Mouse (Mus musculus): ENCODE measurements at regions not wholly inside any gene's neighbourhood (a gene's known extent, or its start where the extent isn't known, plus 50 kb on each side); places are given as distances from the start of the nearest gene placed in this dataset.

GRCm38 (mm10) chr2:137581491-137581890 is 465.0 kb upstream of the Jag1 start:
- DNase-seq (ENCODE audit: low read depth), result no peak

- no peak for DNase-seq (ENCODE audit: low read depth)
Measured at GRCm38 (mm10) chr2:137575750-137576149, 459.3 kb upstream of the Jag1 start.

GRCm38 (mm10) chr2:137574845-137575449 is 458.5 kb upstream of the Jag1 start:
- DNase-seq (ENCODE audit: low read depth), result no peak

GRCm38 (mm10) chr2:137571146-137571545 is 454.7 kb upstream of the Jag1 start:
- DNase-seq (ENCODE audit: low read depth), result no peak

GRCm38 (mm10) chr2:137566619-137567018 is 450.2 kb upstream of the Jag1 start:
- DNase-seq (ENCODE audit: low read depth), result no peak

- no peak for DNase-seq (ENCODE audit: low read depth)
Measured at GRCm38 (mm10) chr2:137564064-137564624, 447.7 kb upstream of the Jag1 start.

DNA sequence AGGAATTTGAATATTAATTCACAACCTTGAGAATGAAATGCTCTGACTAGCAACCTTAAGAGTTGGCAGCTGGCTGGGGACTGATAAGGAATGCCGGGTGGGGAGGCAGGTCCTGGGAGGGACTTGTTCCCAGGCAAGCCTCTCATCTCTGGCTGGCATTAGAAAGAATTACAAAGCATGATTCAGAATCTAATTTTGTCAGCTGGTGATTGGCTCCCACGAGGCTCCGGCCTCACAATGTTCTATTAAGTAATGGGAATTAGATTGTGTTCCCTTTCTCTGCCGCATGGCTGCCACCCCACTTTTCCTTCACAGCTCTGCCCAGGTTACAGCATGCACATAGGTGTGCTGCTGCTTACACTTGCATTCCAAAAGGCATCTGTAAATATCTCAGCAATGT is 443.9 kb upstream of the Jag1 start:
- no peak for DNase-seq (ENCODE audit: low read depth)

GRCm38 (mm10) chr2:137553871-137554270 is 437.4 kb upstream of the Jag1 start:
- no peak for DNase-seq (ENCODE audit: low read depth)

DNA sequence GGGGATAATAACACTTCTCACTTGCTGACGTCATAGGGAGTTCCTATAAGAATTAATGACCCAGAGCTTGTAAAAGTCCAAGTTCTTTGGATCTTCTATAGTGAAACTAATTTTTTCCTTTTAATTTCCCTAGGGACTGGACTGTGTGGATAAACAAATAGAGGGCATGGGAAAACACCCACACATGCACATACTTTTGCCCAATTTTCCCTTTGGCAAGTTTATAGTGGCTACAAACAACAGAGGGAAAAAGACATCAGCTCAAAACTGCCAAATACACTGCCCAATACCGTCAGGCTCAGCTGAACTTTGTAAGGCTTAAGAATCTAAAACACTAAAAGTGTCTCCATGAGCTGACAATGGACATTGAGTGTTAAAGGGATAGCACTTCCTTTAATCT is 420.1 kb upstream of the Jag1 start:
- DNase-seq (ENCODE audit: low read depth), result no peak

DNA sequence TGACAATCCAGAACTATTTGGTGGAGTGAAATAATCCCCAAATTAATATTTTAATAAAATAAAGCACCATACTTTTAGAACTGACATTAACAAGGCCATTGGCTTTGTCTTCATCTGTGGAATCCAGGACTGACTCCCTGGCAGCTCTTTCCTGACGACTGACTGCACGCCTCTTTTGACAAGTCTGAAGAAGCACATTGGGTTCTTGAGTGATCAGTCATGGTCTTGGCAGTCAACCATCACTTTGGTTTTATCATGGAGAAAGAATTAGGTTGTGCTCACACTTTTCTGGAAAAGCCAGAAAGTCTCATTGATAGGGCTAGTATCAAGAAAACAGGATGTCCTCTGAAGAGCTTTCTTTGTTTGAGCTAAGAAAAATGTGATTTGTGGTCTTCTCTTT is 399.8 kb upstream of the Jag1 start:
- DNase-seq (ENCODE audit: low read depth), result no peak

DNA sequence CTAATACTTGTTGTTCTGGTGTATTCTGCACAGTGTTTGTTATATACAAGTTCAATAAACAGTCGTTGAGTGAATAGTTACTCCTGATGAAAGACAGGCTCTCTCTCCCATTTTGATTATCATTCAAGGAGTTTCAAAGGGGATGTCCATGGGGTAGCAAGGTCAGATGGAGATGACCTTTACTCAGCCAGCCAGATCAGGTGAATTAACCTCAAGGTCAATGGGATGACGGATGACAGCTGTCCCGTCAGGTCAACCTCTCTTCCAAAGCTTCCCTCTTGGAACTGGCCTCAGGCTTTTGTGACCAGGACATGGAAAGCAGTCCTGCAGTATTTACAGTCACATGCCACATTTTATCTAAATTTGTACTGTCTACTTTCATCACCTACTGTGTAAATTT is 398.6 kb upstream of the Jag1 start:
- DNase-seq (ENCODE audit: low read depth), result no peak

GRCm38 (mm10) chr2:137513895-137514506 is 397.6 kb upstream of the Jag1 start:
- DNase-seq (ENCODE audit: low read depth), result no peak

DNA sequence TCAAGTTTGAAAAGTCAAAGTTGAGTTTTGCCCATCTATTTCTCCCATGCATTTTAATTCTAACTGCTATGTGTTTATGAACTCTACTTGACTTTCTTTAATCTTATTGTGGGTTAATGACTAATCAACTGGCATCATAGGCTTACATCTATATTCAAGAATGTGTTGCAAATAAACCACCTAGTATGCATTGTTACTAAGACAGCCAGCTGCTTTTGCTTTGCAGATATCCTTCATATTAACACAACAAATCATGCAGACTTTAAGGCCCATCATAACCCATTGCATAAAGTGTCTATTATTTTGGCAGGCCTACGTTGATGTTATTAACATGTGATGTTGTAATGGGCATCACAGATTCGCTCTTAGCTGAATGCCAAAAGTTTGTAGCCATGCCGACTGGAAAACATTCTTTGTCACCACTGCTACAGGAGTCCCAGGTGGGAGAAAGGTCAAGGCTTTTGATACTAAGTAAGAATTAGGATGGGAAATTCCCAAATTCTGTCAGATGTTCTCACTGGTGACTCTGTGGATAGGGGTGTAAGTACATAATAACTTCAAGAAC is 394.3 kb upstream of the Jag1 start:
- DNase-seq (ENCODE audit: low read depth), result no peak

GRCm38 (mm10) chr2:137501236-137501635 is 384.8 kb upstream of the Jag1 start:
- DNase-seq (ENCODE audit: low read depth), result no peak

DNA sequence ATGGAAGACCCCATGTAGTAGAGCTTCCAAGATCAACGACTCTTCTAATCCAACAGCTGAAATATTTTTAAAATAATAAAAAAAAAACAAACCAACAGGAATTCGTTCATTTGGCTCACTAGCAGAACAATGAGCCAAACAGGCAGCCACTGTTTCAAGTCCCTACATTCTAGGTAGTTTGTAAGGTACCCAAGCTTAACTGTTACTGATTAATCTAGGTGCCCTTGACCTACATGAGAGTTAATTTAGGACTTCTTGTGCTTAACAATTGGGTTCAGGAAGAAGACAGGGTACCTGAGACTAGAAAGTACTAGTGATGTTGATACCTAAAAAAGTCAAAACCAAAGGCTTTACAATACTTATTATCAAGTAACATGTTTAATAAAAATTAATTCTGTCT is 381.2 kb upstream of the Jag1 start:
- DNase-seq (ENCODE audit: low read depth), result no peak

- DNase-seq (ENCODE audit: low read depth), result no peak
Measured at GRCm38 (mm10) chr2:137493600-137493999, 377.2 kb upstream of the Jag1 start.

- DNase-seq (ENCODE audit: low read depth), result no peak
Measured at GRCm38 (mm10) chr2:137489181-137489682, 372.8 kb upstream of the Jag1 start.

- no peak for DNase-seq (ENCODE audit: low read depth)
Measured at GRCm38 (mm10) chr2:137468769-137469168, 352.3 kb upstream of the Jag1 start.

DNA sequence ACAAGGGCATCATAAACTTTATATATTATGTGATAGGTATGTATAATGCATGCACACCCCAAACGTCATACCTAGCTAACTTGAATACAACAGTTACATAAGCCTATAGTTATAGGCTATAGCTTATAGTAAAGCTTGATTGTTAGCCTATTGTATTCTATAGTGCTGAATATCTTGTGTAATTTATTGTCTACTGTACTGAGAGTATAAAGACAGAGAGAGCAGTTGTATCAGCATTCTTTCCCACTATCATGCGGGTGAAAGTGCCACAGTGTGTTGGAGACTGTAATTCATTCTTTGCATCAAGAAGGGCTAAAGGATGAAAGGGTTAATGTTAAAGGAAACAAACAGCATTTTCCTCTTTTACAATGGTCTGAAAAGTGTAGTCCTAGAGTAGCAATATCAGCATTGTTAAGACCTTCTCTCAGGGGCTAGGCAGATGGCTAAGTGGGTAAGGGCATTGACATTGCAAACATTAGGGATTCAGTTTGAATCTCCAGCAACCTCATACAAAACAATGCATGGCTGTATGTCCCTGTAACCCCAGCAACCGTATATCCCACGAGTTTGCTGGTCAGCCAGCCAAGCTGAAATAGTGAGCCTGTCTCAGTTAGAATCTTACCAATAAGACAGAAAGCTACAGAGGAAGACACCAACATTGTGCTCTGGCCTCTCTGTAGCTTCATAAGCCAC is 340.8 kb upstream of the Jag1 start:
- DNase-seq (ENCODE audit: low read depth), result no peak

- no peak for DNase-seq (ENCODE audit: low read depth)
Measured at GRCm38 (mm10) chr2:137456436-137456835, 340.0 kb upstream of the Jag1 start.

DNA sequence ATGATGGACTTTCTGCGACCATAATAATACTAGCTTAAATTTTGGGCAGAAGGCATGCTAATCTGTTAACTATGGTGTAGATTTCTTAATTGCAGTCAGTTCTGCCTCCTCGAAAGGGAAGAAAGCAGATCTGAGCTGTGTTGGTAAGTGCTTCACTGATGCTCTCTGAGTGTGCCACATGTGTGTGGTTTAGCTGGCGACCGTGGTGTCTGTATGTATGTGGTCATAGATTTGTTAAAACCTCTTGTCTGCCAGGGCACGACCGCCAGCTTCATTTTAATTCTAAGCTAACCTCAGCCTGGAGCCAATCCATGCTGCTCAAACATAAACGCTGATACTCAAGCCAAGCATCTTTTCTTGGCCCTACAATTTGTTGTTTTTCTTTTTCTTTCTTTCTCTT is 330.5 kb upstream of the Jag1 start:
- no peak for DNase-seq (ENCODE audit: low read depth)

- no peak for DNase-seq (ENCODE audit: low read depth)
Measured at GRCm38 (mm10) chr2:137437741-137438140, 321.3 kb upstream of the Jag1 start.

GRCm38 (mm10) chr2:137436161-137436560 is 319.7 kb upstream of the Jag1 start:
- no peak for DNase-seq (ENCODE audit: low read depth)
